ENCODE assay signal across 8 mouse cellular contexts in the genomic region with DNA sequence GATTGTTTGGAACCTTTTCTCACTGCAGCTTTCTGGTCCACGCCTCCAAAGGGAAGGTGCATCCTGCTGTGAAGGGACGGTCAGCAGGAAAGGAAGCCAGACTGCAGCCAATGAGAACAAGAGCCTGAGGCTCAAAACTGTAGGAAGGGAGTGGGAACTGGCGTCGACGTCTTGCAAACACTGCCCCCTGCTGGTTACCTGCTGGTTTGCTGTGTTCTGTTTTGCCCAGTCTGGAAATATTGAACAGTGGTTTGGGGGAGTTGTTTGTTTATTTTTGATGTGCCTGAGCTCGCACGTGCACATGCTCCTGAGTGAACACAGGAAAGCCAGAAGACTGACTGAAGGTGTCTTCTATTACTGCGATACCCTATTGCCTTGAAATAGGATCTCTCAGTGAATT. TPM values are rescaled to one million over a fixed set of nuclear protein-coding genes. Genes with fewer than 3 reads are reported as not detected.
A peak's percentile ranks its signal among the peaks of the same experiment; 100 is the strongest.
DNase-seq lines count a peak whose midpoint lies in the region; TF ChIP-seq lines count a peak whose summit lies in the region.

No protein-coding gene starts in this region.

- peak; percentile 90 for TF ChIP-seq CTCF in left cerebral cortex, adult 2 months (IDR thresholded peaks at IDR 0.05)

- WGBS in midbrain, embryonic 10.5 days = 13% methylated on average over 8 of the region's 8 CpGs

- H3K4me1 ChIP-seq in midbrain, embryonic 10.5 days = 0 out of 2 replicates have a peak, but pooled peaks cover 4% of the 10 kb centered on the region

- H3K27me3 ChIP-seq in midbrain, embryonic 10.5 days (ENCODE audit: low read depth, poor library complexity, severe bottlenecking) = no peaks in the 10 kb centered on the region

- H3K36me3 ChIP-seq in midbrain, embryonic 10.5 days = no peaks in the 10 kb centered on the region

- peak; percentile 38 for DNase-seq in MN1 (ENCODE audit: low spot score)
- peak; percentile 66 to 73 for DNase-seq in cerebellum, adult 18-20 months
- DNase-seq in frontal cortex, adult 2 months (ENCODE audit: extremely low spot score in 1 of 2, low spot score in 1 of 2) = peak; percentile 32 to 88
- peak; percentile 94 for DNase-seq in induced T-regulatory cell, adult 2 months (ENCODE audit: low read depth)
- DNase-seq in left cerebral cortex, adult 2 months (ENCODE audit: extremely low spot score in 1 of 2, low spot score in 2 of 2) = peak; percentile 75 to 83
- peak; percentile 78 for DNase-seq in midbrain, embryonic 10.5 days (ENCODE audit: low spot score)
- DNase-seq in right cerebral cortex, postnatal 4 days = peak; percentile 89
- DNase-seq in urinary bladder, postnatal 4 days (ENCODE audit: low spot score in 2 of 2) = peak; percentile 55 to 83

- no peak overlapping the region for H3K4me3 ChIP-seq in left cerebral cortex, adult 2 months
- no peak overlapping the region for H3K4me3 ChIP-seq in midbrain, embryonic 10.5 days

- H3K9me3 ChIP-seq in midbrain, embryonic 10.5 days (replicated peaks) = no peaks in the 10 kb centered on the region

- intact Hi-C loops in left cerebral cortex, adult 2 months (cut with DNase I) = loop anchor here (1.0 to 2.0 kb wide), 4 partner anchors 25 to 595 kb away; a partner anchor contains a TSS

- no peak overlapping the region for H3K27ac ChIP-seq in left cerebral cortex, adult 2 months
- H3K27ac ChIP-seq in midbrain, embryonic 10.5 days (replicated peaks) = no peak overlapping the region

RNA-seq across cellular contexts. Expression of a gene that starts 1.4 kb away (rescaled TPM):
- polyA plus RNA-seq in frontal cortex, adult 2 months (2012; rRNA removed) = 0.28 and 0.34 TPM in 2 replicates
- total RNA-seq in left cerebral cortex, adult 2 months (2021) = not detected
- not detected in 2 replicates for polyA plus RNA-seq in midbrain, embryonic 10.5 days (2016; fragmentation: Nextera tagmentation; extraction: Ambion mirVana)

RNA-seq across cellular contexts. Expression of a gene that starts 26.0 kb away (rescaled TPM):
- 0.67 and 0.82 TPM in 2 replicates for polyA plus RNA-seq in frontal cortex, adult 2 months (2012; rRNA removed)
- total RNA-seq in left cerebral cortex, adult 2 months (2021) = 1 to 10 TPM in 1 of 2 experiments, under 1 TPM in 1; 0.81 to 2.1 TPM
- 0.96 and 1.0 TPM in 2 replicates for polyA plus RNA-seq in midbrain, embryonic 10.5 days (2016; fragmentation: Nextera tagmentation; extraction: Ambion mirVana)

RNA-seq across cellular contexts. Expression of a gene that starts 33.2 kb away (rescaled TPM):
- polyA plus RNA-seq in frontal cortex, adult 2 months (2012; rRNA removed) = 1.6 TPM in 2 replicates
- total RNA-seq in left cerebral cortex, adult 2 months (2021) = 1 to 10 TPM; 1.5 to 3.9 TPM
- 4.6 and 5.7 TPM in 2 replicates for polyA plus RNA-seq in midbrain, embryonic 10.5 days (2016; fragmentation: Nextera tagmentation; extraction: Ambion mirVana)

RNA-seq across cellular contexts. Expression of a gene that starts 53.6 kb away (rescaled TPM):
- polyA plus RNA-seq in frontal cortex, adult 2 months (2012; rRNA removed) = not detected in 2 replicates
- not detected for total RNA-seq in left cerebral cortex, adult 2 months (2021)
- not detected in 2 replicates for polyA plus RNA-seq in midbrain, embryonic 10.5 days (2016; fragmentation: Nextera tagmentation; extraction: Ambion mirVana)

RNA-seq across cellular contexts. Expression of a gene that starts 53.6 kb away (rescaled TPM):
- 0.54 and 2.1 TPM in 2 replicates for polyA plus RNA-seq in frontal cortex, adult 2 months (2012; rRNA removed)
- total RNA-seq in left cerebral cortex, adult 2 months (2021) = 1 to 10 TPM in 1 of 2 experiments, not detected in 1; 1.9 TPM
- 0.49 and 1.2 TPM in 2 replicates for polyA plus RNA-seq in midbrain, embryonic 10.5 days (2016; fragmentation: Nextera tagmentation; extraction: Ambion mirVana)

Comparison
In these comparisons a context has a peak if more than half of its experiments do, and no peak if none do; other contexts are left out.
1. DNase-seq: peak in every context shown above with its lines; median percentile 94 in induced T-regulatory cell, adult 2 months; 89 in right cerebral cortex, postnatal 4 days; 79 in left cerebral cortex, adult 2 months; 78 in midbrain, embryonic 10.5 days; 70 in cerebellum, adult 18-20 months; 69 in urinary bladder, postnatal 4 days; 60 in frontal cortex, adult 2 months; 38 in MN1.